Mouse (Mus musculus): ENCODE data around the gene C77080.

Gene C77080

GRCm38 (mm10) chr4:129238579-129239016, 22.6 kb downstream of the C77080 start:
- DNase-seq (ENCODE audit: low spot score in 2 of 2): no peak

DNA sequence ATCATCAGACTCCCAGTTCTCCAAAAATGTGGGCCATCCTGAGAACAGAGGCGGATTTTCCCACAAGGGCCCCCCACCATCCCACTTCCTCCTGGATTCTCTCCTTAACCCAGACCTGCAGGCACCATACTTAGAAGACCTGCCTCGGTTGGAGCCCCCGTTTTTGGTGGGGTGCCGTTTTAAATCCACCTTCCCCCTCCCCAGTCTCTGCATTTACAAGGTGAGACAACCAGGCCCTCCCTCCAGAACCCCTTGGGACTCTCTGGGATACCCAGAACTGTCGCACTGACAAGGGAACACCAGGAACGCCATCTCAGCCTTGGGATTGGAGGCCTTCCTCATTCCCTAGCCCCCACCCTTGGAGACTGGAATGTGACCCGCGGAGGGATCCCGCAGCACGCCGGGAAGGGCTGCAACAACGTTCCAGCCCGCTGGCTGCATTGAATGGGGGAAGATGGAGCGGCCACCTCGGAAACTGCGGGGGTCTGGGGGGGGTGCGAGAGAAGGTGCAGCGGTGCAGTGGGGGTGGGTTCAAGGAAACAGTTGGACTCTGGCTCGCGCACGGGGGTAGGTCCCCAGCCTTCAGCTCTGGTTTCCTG, 23.3 kb downstream of the C77080 start:
- no peak for DNase-seq (ENCODE audit: low spot score in 2 of 2)

DNA sequence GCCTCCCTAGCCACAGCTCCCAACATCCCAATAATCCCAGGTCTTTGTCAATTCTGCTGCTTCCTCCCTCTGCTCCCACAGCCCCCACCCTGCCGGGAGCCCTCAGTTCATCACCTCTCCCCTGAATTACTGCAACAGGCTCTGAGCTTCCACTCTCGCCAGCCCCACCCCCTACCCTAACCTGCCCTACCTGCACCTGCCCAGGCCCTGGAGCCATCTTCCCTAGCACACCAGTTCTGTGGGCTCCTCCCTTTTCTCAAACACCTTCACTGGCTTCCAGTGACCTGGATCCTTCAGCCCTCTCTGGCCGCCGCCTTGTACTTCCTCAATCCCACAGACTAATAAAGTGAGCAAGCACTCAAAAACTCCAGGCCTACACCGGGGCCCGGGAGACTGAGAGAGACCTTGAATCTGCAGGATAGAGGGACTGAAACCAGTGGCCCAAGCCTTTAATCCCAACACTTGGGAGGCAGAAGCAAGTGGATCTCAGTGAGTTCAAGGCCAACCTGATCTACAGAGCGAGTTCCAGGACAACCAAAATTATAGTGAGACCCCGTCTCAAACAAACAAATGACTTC, 24.9 kb downstream of the C77080 start:
- no peak for DNase-seq (ENCODE audit: low spot score in 2 of 2)

GRCm38 (mm10) chr4:129235147-129235546, 26.1 kb downstream of the C77080 start:
- DNase-seq (ENCODE audit: low spot score in 2 of 2): no peak

- DNase-seq (ENCODE audit: low spot score in 2 of 2): no peak
Measured at GRCm38 (mm10) chr4:129234488-129234887, 26.7 kb downstream of the C77080 start.

- no peak for DNase-seq (ENCODE audit: low spot score in 2 of 2)
Measured at GRCm38 (mm10) chr4:129232561-129233360, 28.4 kb downstream of the C77080 start.

GRCm38 (mm10) chr4:129231594-129232450, 29.4 kb downstream of the C77080 start:
- DNase-seq (ENCODE audit: low spot score in 2 of 2): no peak

GRCm38 (mm10) chr4:129230926-129231325, 30.3 kb downstream of the C77080 start:
- DNase-seq (ENCODE audit: low spot score in 2 of 2): no peak

DNA sequence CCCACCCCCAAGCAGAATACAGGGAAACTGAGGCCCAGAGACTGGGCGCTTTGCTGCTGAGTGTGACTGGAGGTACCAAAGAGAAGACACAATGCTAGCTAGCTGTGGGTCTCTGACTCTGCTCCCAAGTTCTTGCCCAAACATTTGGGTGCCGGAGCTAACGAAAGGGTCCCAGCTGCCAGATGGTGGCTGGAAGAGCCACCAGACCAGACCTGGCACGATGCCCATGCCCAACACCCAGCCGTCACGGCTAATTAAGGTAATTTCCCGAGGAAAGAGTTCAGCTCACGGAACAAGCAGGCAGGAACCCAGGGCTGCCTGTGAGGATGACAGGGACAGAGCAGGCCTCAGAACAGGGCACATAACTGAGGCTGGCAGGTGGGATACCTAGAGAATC, 33.2 kb downstream of the C77080 start:
- no peak for DNase-seq (ENCODE audit: low spot score in 2 of 2)

- no peak for DNase-seq (ENCODE audit: low spot score in 2 of 2)
Measured at GRCm38 (mm10) chr4:129227170-129227984, 33.8 kb downstream of the C77080 start.

- DNase-seq (ENCODE audit: low spot score in 2 of 2): no peak
Measured at GRCm38 (mm10) chr4:129226441-129226963, 34.7 kb downstream of the C77080 start.

DNA sequence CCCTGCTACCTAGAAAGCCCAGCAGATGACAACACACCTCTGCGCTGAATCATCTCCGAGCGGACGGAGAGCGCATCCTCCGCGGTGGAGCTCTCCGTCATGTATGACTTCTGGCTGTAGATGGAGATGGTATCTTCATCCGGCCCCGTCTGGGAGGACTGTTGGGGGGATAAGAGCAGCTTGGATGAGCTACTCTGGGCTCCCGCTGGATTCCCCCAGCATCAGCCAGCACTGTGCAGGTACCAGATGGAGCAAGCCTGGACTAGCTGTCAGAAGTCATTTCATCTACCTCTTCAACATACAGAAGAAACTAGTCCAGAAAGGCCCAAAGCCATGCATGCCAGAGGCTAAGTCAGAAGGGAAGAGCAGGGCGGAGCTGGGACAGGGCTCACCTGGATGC, 35.9 kb downstream of the C77080 start:
- no peak for DNase-seq (ENCODE audit: low spot score in 2 of 2)

GRCm38 (mm10) chr4:129223421-129224281, 37.6 kb downstream of the C77080 start:
- DNase-seq (ENCODE audit: low spot score in 2 of 2): no peak

GRCm38 (mm10) chr4:129222019-129222925, 38.9 kb downstream of the C77080 start:
- no peak for DNase-seq (ENCODE audit: low spot score in 2 of 2)

GRCm38 (mm10) chr4:129221097-129222010, 39.9 kb downstream of the C77080 start:
- no peak for DNase-seq (ENCODE audit: low spot score in 2 of 2)

DNA sequence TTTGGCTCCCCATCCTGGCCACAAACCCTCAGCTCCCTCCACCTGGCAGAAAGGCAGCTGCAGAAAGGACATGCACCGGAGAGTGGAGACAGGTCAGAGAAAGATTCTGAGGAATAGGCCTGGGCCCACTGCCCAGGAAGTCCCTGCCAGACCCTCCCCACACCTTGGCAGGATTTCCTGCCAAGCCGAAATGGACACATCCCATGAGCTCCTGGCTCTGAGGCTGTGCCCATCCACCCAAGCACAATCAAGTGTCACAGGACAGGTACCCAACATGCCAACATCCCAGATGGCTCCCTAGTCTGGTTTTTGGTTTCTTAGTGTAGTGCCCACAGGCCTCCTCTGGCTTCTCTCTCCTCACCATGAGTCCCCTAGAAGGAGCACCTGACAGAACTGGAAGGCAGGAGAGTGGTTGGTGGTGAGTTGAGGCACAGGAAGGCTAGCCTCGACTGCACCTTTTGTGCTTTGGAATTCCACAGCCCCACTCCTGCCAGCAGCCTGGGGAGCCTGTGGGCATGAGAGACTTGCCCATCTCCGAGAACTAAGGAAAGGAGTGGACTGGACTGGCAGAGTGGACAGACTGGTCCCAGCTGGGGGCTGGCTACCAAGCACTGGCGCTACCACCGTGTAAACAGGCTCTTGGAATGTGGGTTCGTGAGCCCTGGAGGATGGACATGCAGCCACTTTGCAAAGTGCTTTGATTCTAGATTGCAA, 40.7 kb downstream of the C77080 start:
- no peak for DNase-seq (ENCODE audit: low spot score in 2 of 2)

GRCm38 (mm10) chr4:129219198-129219597, 42.0 kb downstream of the C77080 start:
- no peak for DNase-seq (ENCODE audit: low spot score in 2 of 2)

Data from spleen, postnatal 14 days (tissue).